20 mouse cellular contexts compared by ENCODE assay signal in genomic region chr12:118923874-118924273, GRCm38 (mm10). TPM values are rescaled to one million over a fixed set of nuclear protein-coding genes. Genes with fewer than 3 reads are reported as not detected.
"Had no signal": no experiment of that assay in that cellular context is flagged by ENCODE, and none has a peak within 500 bp of the region (broad histone marks: within the 10 kb centered on the region; RNA-seq: fewer than 3 reads in every experiment).

No protein-coding gene starts in this region.

RNA-seq across cellular contexts. Expression of gene Abcb5, which starts 42.3 kb away (rescaled TPM):
- total RNA-seq: layer of hippocampus, adult 18-20 months; layer of hippocampus, postnatal 25 days; left cerebral cortex, adult 18-20 months; left cerebral cortex, postnatal 25 days; megakaryocyte, adult 5-6 weeks; monocyte, adult 5-6 weeks; neutrophil, adult 5-6 weeks had no signal
- polyA plus RNA-seq: kidney, embryonic 15.5 days; limb, embryonic 10.5 days; liver, embryonic 12.5 days; liver, embryonic 15.5 days; lung, adult 2 months; lung, embryonic 16.5 days; macrophage; midbrain, embryonic 12.5 days; midbrain, embryonic 15.5 days; myocyte; neural tube, embryonic 13.5 days; stomach, embryonic 16.5 days; thymus, adult 2 months had no signal
